Mouse (Mus musculus): Measurements from ENCODE around the gene Setdb2. TPM values are rescaled to one million over a fixed set of nuclear protein-coding genes. Genes with fewer than 3 reads are reported as not detected.

The Setdb2 gene
- polyA plus RNA-seq, 1 experiment from 2014 or later: 9.7 TPM

DNA sequence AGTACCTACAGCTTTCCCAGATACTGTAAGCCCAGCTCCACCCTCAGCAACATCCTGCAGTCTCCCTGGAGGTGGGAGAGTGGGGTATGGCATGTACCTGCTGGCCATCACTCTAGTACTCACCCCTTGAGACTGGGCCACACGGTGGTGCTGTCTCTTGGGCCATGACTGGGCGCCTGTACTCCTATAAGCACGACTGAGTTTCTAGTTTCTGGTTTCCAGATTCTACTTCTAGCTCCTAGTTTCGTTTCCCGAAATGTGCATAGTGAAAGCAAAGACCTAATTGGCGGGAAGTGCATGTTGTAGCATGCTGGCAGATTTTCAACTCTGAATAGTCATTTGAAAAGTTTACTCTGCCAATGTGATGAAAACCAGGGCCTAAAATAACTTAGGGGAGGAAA, 75.4 kb downstream of the Setdb2 start, which contains the start of gene Phf11d:
TSS of gene Phf11d (minus strand) at position 227 of the 401 bp plus-strand sequence.
- Histone ChIP-seq H3K9ac (no peak within 1 kb of the TSS), H3K27ac (replicated peaks) (no peak within 1 kb of the TSS), H3K4me2 (no peak within 1 kb of the TSS), H3K4me1 (replicated peaks) (no peaks in the 10 kb centered on the region), H3K4me3 (no peak within 1 kb of the TSS), H3K36me3 (no peaks in the 10 kb centered on the region), H3K27me3 (no peaks in the 10 kb centered on the region), H3K9me3 (no peaks in the 10 kb centered on the region)
- WGBS: 84% methylated on average over 6 of the region's 6 CpGs
- ATAC-seq (ENCODE audit: low read depth): no peak

Other genes with a start within 250 kb of the Setdb2 start
- gene Rcbtb1, start 239.7 kb downstream of the Setdb2 start, polyA plus RNA-seq (2015; fragmentation: Nextera tagmentation; extraction: Ambion mirVana): 58.2 and 58.6 TPM in 2 replicates
- not detected in 2 replicates for gene Gm6904, start 180.7 kb downstream of the Setdb2 start, polyA plus RNA-seq (2015; fragmentation: Nextera tagmentation; extraction: Ambion mirVana)
- gene Phf11a, start 143.4 kb downstream of the Setdb2 start, polyA plus RNA-seq (2015; fragmentation: Nextera tagmentation; extraction: Ambion mirVana): not detected in 2 replicates
- 0.54 TPM in 1 of 2 replicates, not detected in the other for gene Phf11b, start 99.5 kb downstream of the Setdb2 start, polyA plus RNA-seq (2015; fragmentation: Nextera tagmentation; extraction: Ambion mirVana)
- gene Phf11d, start 75.4 kb downstream of the Setdb2 start, polyA plus RNA-seq (2015; fragmentation: Nextera tagmentation; extraction: Ambion mirVana): 0.47 and 0.48 TPM in 2 replicates
- 0.38 and 0.40 TPM in 2 replicates for gene Phf11c, start 45.5 kb downstream of the Setdb2 start, polyA plus RNA-seq (2015; fragmentation: Nextera tagmentation; extraction: Ambion mirVana)
- gene Cab39l, start 88 bp upstream of the Setdb2 start, polyA plus RNA-seq (2015; fragmentation: Nextera tagmentation; extraction: Ambion mirVana): 22.8 and 23.4 TPM in 2 replicates
- gene Cdadc1, start 157.1 kb upstream of the Setdb2 start, polyA plus RNA-seq (2015; fragmentation: Nextera tagmentation; extraction: Ambion mirVana): 36.1 and 38.5 TPM in 2 replicates
- 3.6 and 9.1 TPM in 2 replicates for gene Shisa2, start 184.4 kb upstream of the Setdb2 start, polyA plus RNA-seq (2015; fragmentation: Nextera tagmentation; extraction: Ambion mirVana)